18 mouse cellular contexts compared by ENCODE assay signal in genomic region chr11:89803974-89804373, GRCm38 (mm10). TPM values are rescaled to one million over a fixed set of nuclear protein-coding genes. Genes with fewer than 3 reads are reported as not detected.
"Had no signal": no experiment of that assay in that cellular context is flagged by ENCODE, and none has a peak within 500 bp of the region (broad histone marks: within the 10 kb centered on the region; RNA-seq: fewer than 3 reads in every experiment).

No protein-coding gene starts in this region.

- H3K4me3 ChIP-seq: neural tube, embryonic 12.5 days; neural tube, embryonic 13.5 days; neural tube, embryonic 15.5 days; stomach, embryonic 15.5 days had no signal

- H3K9me3 ChIP-seq: neural tube, embryonic 12.5 days; neural tube, embryonic 13.5 days; neural tube, embryonic 15.5 days; stomach, embryonic 15.5 days had no signal

- H3K27me3 ChIP-seq: neural tube, embryonic 12.5 days; neural tube, embryonic 13.5 days; neural tube, embryonic 15.5 days; stomach, embryonic 15.5 days had no signal

- DNase-seq: right cerebral cortex, adult 18-20 months; right cerebral cortex, postnatal 14 days; right cerebral cortex, postnatal 25 days; right cerebral cortex, postnatal 4 days; spleen, adult 18-20 months; thymus, adult 18-20 months; thymus, adult 2 months; thymus, postnatal 14 days; thymus, postnatal 25 days; thymus, postnatal 36 days; thymus, postnatal 4 days had no signal

- H3K4me2 ChIP-seq: neural tube, embryonic 12.5 days; neural tube, embryonic 13.5 days; neural tube, embryonic 15.5 days; stomach, embryonic 15.5 days had no signal

- H3K36me3 ChIP-seq: neural tube, embryonic 12.5 days; neural tube, embryonic 13.5 days; neural tube, embryonic 15.5 days; stomach, embryonic 15.5 days had no signal

- H3K27ac ChIP-seq: neural tube, embryonic 12.5 days; neural tube, embryonic 13.5 days; stomach, embryonic 15.5 days; stomach, postnatal 0 days had no signal

- H3K9ac ChIP-seq: neural tube, embryonic 12.5 days; neural tube, embryonic 13.5 days; neural tube, embryonic 15.5 days; stomach, embryonic 15.5 days had no signal

RNA-seq across cellular contexts. Expression of gene Ankfn1, which starts 26.5 kb away (rescaled TPM):
- total RNA-seq: neutrophil, adult 5-6 weeks had no signal
- polyA plus RNA-seq: spleen, adult 2 months had no signal
